Mouse (Mus musculus): ENCODE results near the gene Ecel1. TPM values are rescaled to one million over a fixed set of nuclear protein-coding genes. Genes with fewer than 3 reads are reported as not detected.
A peak's percentile ranks its signal among the peaks of the same experiment; 100 is the strongest.

The Ecel1 gene
- polyA plus RNA-seq (2015; fragmentation: Nextera tagmentation; extraction: Ambion mirVana), result 20.0 and 20.2 TPM in 2 replicates

- no peak; the same call in 1 of the 2 replicates for ATAC-seq
- Histone ChIP-seq H3K27me3 (peaks cover 87% of the 10 kb centered on the region), H3K4me2 (peak within 1 kb of the TSS; percentile 69), H3K9ac (peak within 1 kb of the TSS; percentile 64), H3K4me3 (peak within 1 kb of the TSS; percentile 49), H3K9me3 (replicated peaks) (no peaks in the 10 kb centered on the region), H3K4me1 (peaks cover 31% of the 10 kb centered on the region), H3K36me3 (ENCODE audit: poor library complexity, severe bottlenecking) (no peaks in the 10 kb centered on the region), H3K27ac (no peak within 1 kb of the TSS; the same call in 1 of the 2 replicates)
- 2% methylated on average over 10 of the region's 12 CpGs for WGBS
Measured at GRCm38 (mm10) chr1:87156199-87156587, at the start of gene Ecel1. Gene Ecel1, minus strand, starts transcription at chr1:87156521.

DNA sequence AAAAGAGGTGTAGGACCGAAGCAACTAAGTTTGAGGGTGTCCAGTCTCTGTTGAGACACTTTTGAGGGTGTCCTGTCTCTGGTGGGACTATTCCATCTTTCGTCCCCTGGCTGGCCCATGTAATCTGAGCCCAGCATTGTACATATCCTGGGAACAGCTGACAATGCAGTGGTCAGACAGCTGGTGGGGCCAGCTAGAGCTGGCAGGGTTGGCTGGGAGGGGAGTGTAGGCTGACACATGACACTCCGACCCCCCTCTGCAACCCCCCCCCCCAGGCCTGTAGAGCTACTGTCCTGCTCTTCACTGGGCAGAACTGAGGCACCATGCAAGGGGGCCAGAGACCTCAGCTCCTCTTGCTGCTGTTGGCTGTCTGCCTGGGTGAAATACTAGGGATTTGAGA is 49.2 kb upstream of the Ecel1 start:
- Histone ChIP-seq H3K4me1 (no peaks in the 10 kb centered on the region), H3K4me2 (no peak overlapping the region), H3K36me3 (ENCODE audit: poor library complexity, severe bottlenecking) (no peaks in the 10 kb centered on the region), H3K27ac (no peak overlapping the region), H3K27me3 (peaks cover 31% of the 10 kb centered on the region), H3K9ac (no peak overlapping the region), H3K4me3 (no peak overlapping the region), H3K9me3 (replicated peaks) (no peaks in the 10 kb centered on the region)
- 58% methylated on average over 3 of the region's 3 CpGs for WGBS
- no peak for ATAC-seq

- peaks cover 31% of the 10 kb centered on the region for H3K27me3 ChIP-seq
- H3K27ac ChIP-seq, result no peak overlapping the region
- H3K4me3 ChIP-seq, result no peak overlapping the region
- no peaks in the 10 kb centered on the region for H3K4me1 ChIP-seq
- 79% methylated on average over 6 of the region's 6 CpGs for WGBS
- H3K36me3 ChIP-seq (ENCODE audit: poor library complexity, severe bottlenecking), result no peaks in the 10 kb centered on the region
- no peaks in the 10 kb centered on the region for H3K9me3 ChIP-seq (replicated peaks)
- H3K9ac ChIP-seq, result no peak overlapping the region
- H3K4me2 ChIP-seq, result no peak overlapping the region
- no peak for ATAC-seq
Measured at GRCm38 (mm10) chr1:87205038-87205437, 48.7 kb upstream of the Ecel1 start.

DNA sequence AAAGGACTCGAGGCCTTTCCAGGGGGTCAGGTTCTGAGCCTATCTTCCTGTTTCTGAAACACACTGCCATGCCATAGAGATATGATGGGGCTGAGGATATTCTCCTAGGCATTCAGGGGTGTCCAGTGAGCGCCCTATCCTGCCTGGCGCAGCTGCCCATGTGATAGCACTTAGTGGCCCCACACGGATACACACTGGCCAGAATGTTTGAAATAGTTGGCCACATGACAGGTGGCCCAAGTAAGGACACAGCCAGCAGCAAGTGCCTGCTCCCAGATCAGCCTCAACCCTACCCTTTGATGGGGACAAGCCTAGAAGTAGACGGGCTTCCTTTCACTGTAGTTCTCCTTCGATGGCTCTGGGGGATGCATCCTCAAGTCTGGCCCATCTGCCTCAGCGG is 48.1 kb upstream of the Ecel1 start, which contains the start of gene Chrng:
Chrng (plus strand) TSS at position 193 of the 400 bp plus-strand sequence.
- H3K4me2 ChIP-seq, result no peak within 1 kb of the TSS
- WGBS, result 90% methylated on average over 7 of the region's 7 CpGs
- H3K9ac ChIP-seq, result no peak within 1 kb of the TSS
- no peak within 1 kb of the TSS for H3K4me3 ChIP-seq
- ATAC-seq, result no peak
- H3K9me3 ChIP-seq (replicated peaks), result no peaks in the 10 kb centered on the region
- H3K27me3 ChIP-seq, result peaks cover 28% of the 10 kb centered on the region
- H3K36me3 ChIP-seq (ENCODE audit: poor library complexity, severe bottlenecking), result no peaks in the 10 kb centered on the region
- no peaks in the 10 kb centered on the region for H3K4me1 ChIP-seq
- no peak within 1 kb of the TSS for H3K27ac ChIP-seq

- no peak overlapping the region for H3K9ac ChIP-seq
- WGBS, result 80% methylated on average over 5 of the region's 5 CpGs
- ATAC-seq, result no peak
- peaks cover 26% of the 10 kb centered on the region for H3K27me3 ChIP-seq
- no peaks in the 10 kb centered on the region for H3K4me1 ChIP-seq
- H3K4me3 ChIP-seq, result no peak overlapping the region
- H3K9me3 ChIP-seq (replicated peaks), result no peaks in the 10 kb centered on the region
- no peak overlapping the region for H3K27ac ChIP-seq
- no peaks in the 10 kb centered on the region for H3K36me3 ChIP-seq (ENCODE audit: poor library complexity, severe bottlenecking)
- no peak overlapping the region for H3K4me2 ChIP-seq
Measured at GRCm38 (mm10) chr1:87203779-87204178, 47.5 kb upstream of the Ecel1 start.

- WGBS, result 48% methylated on average over 1 of the region's 1 CpGs
Measured at GRCm38 (mm10) chr1:87201848-87202247, 45.5 kb upstream of the Ecel1 start.

DNA sequence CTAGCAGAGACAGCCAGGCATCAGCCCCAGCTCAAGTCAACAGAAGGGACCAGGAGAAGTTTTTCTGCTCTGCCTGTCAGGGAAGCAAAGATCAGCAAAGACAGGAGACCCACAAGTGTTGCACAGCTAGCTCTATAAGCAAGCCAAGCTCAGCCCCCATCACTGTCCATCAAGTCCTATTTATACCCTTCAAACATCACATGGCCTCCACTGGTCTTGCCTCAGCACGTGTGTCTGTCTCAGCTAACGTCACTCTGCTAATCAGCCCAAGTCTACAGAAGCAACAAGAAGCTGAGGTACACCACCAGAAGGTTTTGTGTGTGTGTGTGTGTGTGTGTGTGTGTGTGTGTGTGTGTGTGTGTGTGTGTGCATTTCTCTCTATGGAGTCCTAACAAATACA is 44.5 kb upstream of the Ecel1 start:
- no peaks in the 10 kb centered on the region for H3K9me3 ChIP-seq (replicated peaks)
- H3K27me3 ChIP-seq, result peaks cover 3% of the 10 kb centered on the region
- no peaks in the 10 kb centered on the region for H3K36me3 ChIP-seq (ENCODE audit: poor library complexity, severe bottlenecking)
- H3K4me3 ChIP-seq, result no peak overlapping the region
- H3K9ac ChIP-seq, result no peak overlapping the region
- whole genome bisulfite sequencing, result 75% methylated on average over 2 of the region's 2 CpGs
- H3K4me2 ChIP-seq, result no peak overlapping the region
- no peaks in the 10 kb centered on the region for H3K4me1 ChIP-seq
- H3K27ac ChIP-seq, result no peak overlapping the region
- no peak for ATAC-seq

More at GRCm38 (mm10) chr1:87201848-87202247, 45.5 kb upstream of the Ecel1 start:
- no peak for ATAC-seq
- H3K27ac ChIP-seq, result no peak overlapping the region
- H3K27me3 ChIP-seq, result peaks cover 14% of the 10 kb centered on the region
- H3K36me3 ChIP-seq (ENCODE audit: poor library complexity, severe bottlenecking), result no peaks in the 10 kb centered on the region
- H3K4me2 ChIP-seq, result no peak overlapping the region
- H3K4me3 ChIP-seq, result no peak overlapping the region
- no peaks in the 10 kb centered on the region for H3K9me3 ChIP-seq (replicated peaks)
- no peak overlapping the region for H3K9ac ChIP-seq
- no peaks in the 10 kb centered on the region for H3K4me1 ChIP-seq

DNA sequence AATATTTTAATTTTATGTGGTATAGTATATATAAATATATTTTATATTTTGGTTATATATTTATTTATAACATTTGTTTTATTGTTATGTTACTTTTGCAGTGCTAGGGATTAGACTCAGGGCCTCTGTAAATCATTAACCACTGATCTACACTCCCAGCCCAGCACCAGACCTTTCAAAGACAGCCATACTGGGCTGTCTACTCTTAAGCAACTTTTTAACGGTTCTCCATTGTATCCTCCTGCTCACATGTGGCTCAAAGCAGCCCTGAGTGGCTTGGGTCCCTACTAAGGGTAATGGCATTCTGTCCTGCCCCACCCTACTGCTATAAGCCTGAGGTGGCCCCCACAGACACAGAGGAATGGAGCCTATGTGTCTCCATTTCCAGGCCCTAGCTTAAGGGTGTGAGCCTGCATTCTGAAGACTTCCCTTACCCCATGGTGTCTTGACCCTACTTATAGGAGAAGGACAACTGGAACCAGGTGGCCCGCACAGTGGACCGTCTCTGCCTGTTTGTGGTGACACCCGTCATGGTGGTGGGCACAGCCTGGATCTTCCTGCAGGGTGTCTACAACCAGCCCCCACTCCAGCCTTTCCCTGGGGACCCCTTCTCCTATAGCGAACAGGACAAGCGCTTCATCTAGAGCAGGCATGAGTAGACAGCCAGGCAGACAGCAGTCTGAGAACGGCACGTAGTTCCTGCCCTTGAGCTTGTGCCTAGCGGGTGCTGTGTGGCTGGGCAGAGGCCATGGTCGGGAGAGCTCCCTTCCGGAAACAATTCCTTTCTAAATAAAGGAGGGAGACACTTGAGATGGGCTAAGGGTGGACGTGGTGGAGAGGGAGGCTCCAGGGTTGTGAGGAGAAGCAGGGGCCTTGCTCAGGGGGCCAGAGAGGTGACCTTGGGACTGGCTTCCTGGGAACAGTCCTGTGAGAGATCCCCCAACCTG is 42.1 kb upstream of the Ecel1 start:
- Histone ChIP-seq H3K9ac (no peak overlapping the region), H3K27ac (no peak overlapping the region), H3K9me3 (replicated peaks) (no peaks in the 10 kb centered on the region), H3K4me1 (no peaks in the 10 kb centered on the region), H3K36me3 (ENCODE audit: poor library complexity, severe bottlenecking) (no peaks in the 10 kb centered on the region), H3K27me3 (no peaks in the 10 kb centered on the region), H3K4me2 (no peak overlapping the region), H3K4me3 (no peak overlapping the region)
- ATAC-seq, result no peak
- 86% methylated on average over 12 of the region's 12 CpGs for WGBS

DNA sequence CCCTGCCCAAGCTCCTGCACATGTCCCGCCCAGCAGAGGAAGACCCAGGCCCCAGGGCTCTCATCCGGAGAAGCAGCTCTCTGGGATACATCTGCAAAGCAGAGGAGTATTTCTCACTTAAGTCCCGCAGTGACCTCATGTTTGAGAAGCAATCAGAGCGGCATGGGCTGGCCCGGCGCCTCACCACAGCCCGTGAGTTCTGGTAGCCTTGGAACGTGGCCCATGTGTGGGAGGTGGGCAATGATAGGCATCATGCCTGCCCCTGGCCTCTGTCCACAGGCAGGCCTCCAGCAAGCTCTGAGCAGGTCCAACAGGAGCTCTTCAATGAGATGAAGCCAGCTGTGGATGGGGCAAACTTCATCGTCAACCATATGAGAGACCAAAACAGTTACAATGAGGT is 41.0 kb upstream of the Ecel1 start:
- no peaks in the 10 kb centered on the region for H3K27me3 ChIP-seq
- no peak for ATAC-seq
- no peaks in the 10 kb centered on the region for H3K36me3 ChIP-seq (ENCODE audit: poor library complexity, severe bottlenecking)
- H3K27ac ChIP-seq, result no peak overlapping the region
- no peak overlapping the region for H3K4me2 ChIP-seq
- no peak overlapping the region for H3K9ac ChIP-seq
- H3K9me3 ChIP-seq (replicated peaks), result no peaks in the 10 kb centered on the region
- no peak overlapping the region for H3K4me3 ChIP-seq
- 87% methylated on average over 9 of the region's 9 CpGs for WGBS
- no peaks in the 10 kb centered on the region for H3K4me1 ChIP-seq

GRCm38 (mm10) chr1:87190429-87190828 is 34.1 kb upstream of the Ecel1 start, which contains the start of gene Chrnd:
Gene Chrnd, plus strand, starts transcription at chr1:87190607.
- Histone ChIP-seq H3K4me1 (peaks cover 13% of the 10 kb centered on the region), H3K27ac (no peak within 1 kb of the TSS), H3K4me3 (no peak within 1 kb of the TSS), H3K36me3 (ENCODE audit: poor library complexity, severe bottlenecking) (no peaks in the 10 kb centered on the region), H3K4me2 (no peak within 1 kb of the TSS), H3K9ac (no peak within 1 kb of the TSS), H3K9me3 (replicated peaks) (no peaks in the 10 kb centered on the region), H3K27me3 (peaks cover 37% of the 10 kb centered on the region)
- 40% methylated on average over 4 of the region's 4 CpGs for WGBS
- no peak for ATAC-seq

DNA sequence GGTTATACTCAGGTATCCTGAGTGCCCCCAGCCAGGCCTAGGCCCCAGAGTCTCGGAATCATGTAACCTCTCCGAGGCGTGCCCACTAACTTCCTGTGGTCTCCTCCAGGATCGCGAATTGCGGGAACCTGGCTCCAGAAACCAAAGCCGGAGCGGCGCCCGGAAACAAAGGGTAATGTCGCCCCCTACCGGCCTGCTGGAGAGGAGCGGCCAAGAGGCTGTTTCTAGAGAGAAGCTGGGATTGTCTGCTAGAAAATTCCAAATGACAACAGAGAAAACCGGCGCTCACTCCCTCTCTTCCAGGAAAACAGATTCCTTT is 30.7 kb upstream of the Ecel1 start:
- H3K4me1 ChIP-seq, result peaks cover 27% of the 10 kb centered on the region
- peak overlapping the region; percentile 49 for H3K4me3 ChIP-seq
- H3K27me3 ChIP-seq, result peaks cover 67% of the 10 kb centered on the region
- 0% methylated on average over 15 of the region's 15 CpGs for WGBS
- no peaks in the 10 kb centered on the region for H3K36me3 ChIP-seq (ENCODE audit: poor library complexity, severe bottlenecking)
- peak overlapping the region; percentile 79 for H3K4me2 ChIP-seq
- H3K9ac ChIP-seq, result peak overlapping the region; percentile 66
- H3K9me3 ChIP-seq (replicated peaks), result no peaks in the 10 kb centered on the region
- peak; percentile 43 for ATAC-seq
- no peak overlapping the region for H3K27ac ChIP-seq

- Histone ChIP-seq H3K36me3 (ENCODE audit: poor library complexity, severe bottlenecking) (no peaks in the 10 kb centered on the region), H3K9ac (peak overlapping the region; percentile 66), H3K4me2 (peak overlapping the region; percentile 79), H3K4me1 (peaks cover 27% of the 10 kb centered on the region), H3K27ac (no peak overlapping the region), H3K4me3 (peak overlapping the region; percentile 49), H3K9me3 (replicated peaks) (no peaks in the 10 kb centered on the region), H3K27me3 (peaks cover 68% of the 10 kb centered on the region)
- ATAC-seq, result peak; percentile 63
- 2% methylated on average over 54 of the region's 54 CpGs for WGBS
Measured at GRCm38 (mm10) chr1:87186261-87187036, 30.1 kb upstream of the Ecel1 start.

Measured in forebrain, embryonic 13.5 days (tissue).